Mouse (Mus musculus) layer of hippocampus, adult 8-10 months (tissue): ENCODE measurements around the gene Gatc. TPM values are rescaled to one million over a fixed set of nuclear protein-coding genes. Genes with fewer than 3 reads are reported as not detected.
"Not testable (repeated sequence)": the region's sequence is repeated elsewhere in the genome, so short reads cannot be mapped to it uniquely, and the experiment has no call there.

Source experiments
- DNase-seq, 2 experiments: peaks; one replicate each; pipeline ENCODE4 v3.0.0; 2022; ENCODE audit warnings: low spot score in 2 of 2
- total RNA-seq, 4 experiments: library from RNA; stranded (reverse); gene quantifications; 2 replicates each; pipeline ENCODE4 v1.2.4; 2022

Gatc gene
- total RNA-seq, result 10 to 100 TPM; 19.1 to 22.9 (median 20.9) TPM

DNA sequence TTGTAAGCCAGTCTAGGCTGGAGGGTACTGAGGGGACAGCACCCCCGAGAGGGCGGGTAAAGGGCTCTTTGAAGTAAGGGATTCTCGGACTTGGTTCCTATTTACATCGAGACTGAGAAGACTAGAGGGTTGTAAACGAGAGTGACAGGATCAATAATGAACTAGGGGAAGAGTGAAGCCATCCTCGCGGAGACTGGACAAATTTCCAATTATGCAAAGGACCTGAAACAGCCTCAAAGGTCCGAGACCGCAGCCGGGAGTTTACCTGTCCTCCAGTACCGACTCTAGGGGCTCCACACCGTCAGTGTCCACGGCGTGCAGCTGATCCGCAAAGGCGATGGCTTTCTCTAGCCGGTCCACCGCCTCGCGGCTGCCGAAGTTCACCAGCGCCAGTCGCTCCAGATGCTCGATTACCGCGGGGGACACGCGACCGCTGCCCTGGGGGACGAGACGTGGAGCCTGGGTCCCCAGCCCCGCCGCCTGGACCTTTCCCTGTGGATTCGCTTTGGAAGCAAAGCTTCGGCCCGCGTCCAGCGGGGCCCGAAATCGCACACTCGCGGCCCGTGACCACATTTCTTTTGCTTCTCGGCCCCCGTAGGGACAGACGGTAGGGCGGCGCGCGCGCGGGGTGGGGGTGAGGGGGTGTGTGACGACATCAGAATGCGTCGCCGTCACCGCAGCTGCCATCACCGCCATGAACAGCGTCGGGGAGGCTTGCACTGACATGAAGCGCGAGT is at the start of gene Gatc, which contains the start of gene Triap1:
Gene Gatc, minus strand, starts transcription at position 602 of the 737 bp plus-strand sequence.
Gene Triap1, plus strand, starts transcription at position 649 of the 737 bp plus-strand sequence.
- peak; percentile 66 to 87 for DNase-seq

DNA sequence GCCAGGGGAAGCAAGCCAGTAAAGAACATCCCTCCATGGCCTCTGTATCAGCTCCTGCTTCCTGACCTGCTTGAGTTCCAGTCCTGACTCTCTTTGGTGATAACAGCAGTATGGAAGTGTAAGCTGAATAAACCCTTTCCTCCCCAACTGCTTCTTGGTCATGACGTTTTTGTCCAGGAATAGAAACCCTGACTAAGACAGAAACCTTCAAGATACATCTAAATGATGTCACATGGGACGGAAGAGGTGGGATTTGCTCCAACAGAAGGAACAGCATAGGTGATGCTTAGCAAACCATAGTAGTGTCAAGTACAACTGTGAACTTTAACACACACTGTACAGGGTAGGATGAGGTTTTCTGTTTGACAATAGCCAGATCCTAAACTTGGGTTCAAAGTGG is 37.9 kb upstream of the Gatc start:
- DNase-seq, result not testable (repeated sequence)

DNA sequence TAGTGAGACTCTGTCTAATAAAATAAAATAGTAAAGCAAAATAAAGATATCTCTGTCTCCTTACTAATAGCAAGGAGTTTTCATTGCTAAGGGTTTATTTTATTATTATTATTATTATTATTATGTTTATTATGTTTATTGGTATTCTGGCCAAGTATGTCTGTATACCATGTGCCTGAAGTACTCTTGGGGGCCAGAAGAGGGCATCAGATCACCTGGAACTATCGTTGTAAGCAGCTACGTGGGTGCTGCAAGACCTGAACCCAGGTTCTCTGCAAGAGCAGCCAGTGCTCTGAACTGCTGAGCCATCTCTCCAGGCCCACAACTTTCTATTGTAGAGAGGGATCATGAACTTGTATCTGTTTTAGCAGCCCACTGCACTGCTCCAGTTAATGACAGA is 34.5 kb upstream of the Gatc start:
- no peak for DNase-seq

DNA sequence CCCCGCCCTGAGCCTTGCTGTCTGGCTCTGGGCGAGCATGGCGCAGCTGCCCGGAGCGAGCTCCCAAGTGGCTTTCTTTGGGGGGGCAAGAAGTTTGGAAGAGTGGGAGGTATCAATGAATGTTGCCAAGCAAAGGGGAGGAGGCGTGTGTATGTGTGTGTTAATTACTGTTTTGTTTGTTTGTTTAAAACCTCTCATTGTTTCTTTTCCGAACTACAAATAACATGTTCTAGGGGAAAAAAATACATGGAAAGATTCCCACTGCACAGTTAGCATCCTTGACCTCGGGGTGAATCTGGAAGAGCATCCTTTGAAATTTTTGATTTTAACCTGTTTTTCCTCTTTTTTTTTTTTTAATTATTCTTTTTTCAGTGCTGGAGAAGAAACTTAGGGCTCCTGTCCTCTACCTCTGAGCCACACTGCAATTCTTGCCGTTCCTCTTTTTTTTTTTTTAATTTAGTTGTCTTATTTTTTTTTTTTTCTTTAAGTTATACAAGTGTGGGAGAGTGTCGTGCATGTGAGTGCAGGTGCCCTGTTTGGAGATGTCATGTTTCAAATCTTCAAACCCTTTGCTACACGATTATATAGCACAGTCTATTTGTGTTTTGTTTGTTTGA is 33.3 kb upstream of the Gatc start:
- no peak for DNase-seq

DNA sequence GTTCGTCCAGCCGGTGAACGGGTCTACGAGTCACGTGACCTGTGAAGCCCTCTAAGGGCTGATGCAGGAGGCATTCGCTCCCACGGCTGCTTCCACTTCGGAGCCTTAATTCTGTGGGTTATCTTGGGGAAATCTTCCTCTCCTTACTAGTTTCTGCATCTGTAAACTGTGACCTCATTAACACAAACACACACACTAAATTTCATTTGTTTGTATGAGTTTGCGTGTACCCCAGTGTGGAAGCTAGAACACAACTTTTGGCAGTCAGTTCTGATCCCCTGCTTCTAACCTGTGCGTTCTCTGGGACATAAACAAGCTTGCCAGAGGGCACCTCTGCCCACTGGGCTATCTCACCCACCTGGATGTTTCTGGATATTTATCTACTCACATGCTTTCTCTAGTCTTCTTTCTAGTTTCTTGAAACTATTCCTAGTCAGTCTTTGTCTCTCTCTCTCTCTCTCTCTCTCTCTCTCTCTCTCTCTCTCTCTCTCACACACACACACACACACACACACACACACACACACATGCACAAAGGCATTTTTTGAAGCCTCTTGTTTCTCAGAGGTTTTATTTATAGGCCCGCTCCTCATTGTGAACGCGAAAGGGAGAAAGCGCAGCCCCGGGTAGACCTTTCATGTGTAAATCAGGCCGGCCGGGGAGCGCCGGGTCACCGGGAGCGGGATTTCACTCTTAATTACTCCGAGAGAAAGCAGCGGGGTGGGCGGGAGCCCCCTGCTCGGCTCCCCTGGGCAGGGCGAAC is 32.6 kb upstream of the Gatc start:
- DNase-seq, result peak; percentile 26 to 34

DNA sequence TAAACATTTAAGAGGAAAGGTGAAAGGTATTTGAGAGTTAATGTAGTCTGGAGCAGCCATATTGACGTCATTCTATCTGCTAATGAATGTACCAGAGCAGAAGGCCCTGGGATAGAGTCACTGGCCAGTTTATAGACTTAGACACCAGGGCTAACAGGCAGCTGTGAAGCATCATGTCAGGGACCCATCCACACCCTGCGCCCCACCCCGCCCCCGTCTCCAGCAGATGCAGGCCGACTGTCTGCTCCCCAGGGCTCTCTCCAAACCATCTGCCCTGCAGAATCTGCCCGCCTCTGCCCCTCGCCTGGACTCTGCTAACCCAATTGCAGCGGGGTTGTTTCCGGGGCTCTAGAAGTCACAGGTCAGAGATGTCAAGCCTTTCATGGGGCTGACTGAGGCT is 30.8 kb upstream of the Gatc start:
- no peak for DNase-seq

DNA sequence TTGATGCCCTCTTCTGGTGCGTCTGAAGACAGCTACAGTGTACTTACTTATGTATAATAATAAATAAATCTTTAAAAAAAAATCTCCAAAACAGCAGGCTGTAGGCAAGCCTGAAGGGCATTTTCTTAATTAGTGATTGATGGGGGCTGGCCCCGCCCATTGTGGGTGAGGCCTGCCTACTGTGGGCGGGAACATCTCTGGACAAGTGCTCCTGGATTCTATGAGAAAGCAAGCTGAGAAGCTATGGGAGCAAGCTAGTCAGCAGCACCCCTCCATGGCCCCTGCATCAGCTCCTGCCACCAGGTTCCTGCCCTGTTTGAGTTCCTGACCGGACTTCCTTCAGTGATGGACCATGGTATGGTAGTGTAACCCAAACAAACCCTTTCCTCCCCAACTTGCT is 23.8 kb upstream of the Gatc start:
- DNase-seq, result no peak

DNA sequence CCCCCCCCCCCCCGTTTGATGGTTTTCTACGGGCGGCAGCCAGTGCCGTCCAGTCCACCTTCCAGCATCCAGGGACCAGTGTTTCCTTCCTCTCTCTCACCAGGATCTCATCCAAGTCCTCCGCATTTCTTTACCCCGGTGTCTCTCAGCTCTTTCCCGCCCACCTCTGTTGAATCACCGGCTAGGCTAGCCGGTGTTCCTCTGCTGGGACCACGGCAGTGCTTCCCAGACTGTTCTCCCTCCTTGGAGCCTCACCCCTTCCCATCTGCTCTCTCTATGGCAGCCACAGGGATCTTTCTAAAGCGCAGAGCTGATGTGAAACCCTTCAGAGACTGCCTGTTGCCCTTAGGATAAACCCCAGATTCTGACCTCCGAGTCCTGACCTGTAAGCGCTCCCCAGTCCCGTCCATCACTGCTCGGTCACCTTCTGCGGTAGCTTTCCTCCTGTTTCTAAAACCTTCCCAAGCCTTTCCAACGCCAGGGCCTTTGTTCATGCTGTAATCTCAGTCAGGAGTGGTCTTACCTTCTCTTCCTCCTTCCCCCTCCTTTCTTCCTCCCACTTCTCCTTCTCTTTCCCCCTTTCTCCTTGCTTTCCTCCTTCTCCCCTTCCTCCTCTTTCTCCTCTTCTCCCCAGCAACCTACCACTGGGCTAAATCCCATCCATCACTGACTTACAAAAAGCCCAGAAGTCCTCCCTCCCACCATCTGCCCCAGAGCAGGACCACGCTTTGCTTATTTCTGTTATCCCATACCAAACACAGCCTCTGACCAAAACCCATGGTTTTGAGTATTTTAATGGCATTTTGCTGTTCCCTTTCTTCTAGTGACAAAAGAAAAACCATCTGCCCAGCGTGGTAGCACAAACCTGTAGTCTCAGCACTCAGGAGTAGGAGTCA is 22.1 kb upstream of the Gatc start:
- DNase-seq, result peak; percentile 52 to 60

DNA sequence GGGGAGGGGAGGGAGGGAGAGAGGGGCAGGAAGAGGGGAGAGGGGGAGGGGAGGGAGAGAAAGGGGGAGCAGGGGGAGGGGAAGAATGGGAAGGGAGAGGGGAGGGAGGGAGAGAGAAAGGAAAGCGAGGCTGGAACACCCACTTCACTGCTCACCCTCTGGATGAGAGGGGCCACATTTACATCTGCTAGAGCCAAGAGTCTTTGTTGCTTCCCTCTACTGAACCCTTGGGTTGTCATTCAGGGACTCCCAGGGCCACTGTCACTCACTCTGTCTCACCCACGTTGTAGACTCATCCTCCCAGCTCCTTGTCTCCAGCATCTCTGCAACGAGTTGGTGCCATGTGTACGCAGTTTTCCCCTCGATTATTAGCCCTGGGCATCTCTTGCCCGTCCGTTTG is 21.2 kb upstream of the Gatc start:
- no peak for DNase-seq

DNA sequence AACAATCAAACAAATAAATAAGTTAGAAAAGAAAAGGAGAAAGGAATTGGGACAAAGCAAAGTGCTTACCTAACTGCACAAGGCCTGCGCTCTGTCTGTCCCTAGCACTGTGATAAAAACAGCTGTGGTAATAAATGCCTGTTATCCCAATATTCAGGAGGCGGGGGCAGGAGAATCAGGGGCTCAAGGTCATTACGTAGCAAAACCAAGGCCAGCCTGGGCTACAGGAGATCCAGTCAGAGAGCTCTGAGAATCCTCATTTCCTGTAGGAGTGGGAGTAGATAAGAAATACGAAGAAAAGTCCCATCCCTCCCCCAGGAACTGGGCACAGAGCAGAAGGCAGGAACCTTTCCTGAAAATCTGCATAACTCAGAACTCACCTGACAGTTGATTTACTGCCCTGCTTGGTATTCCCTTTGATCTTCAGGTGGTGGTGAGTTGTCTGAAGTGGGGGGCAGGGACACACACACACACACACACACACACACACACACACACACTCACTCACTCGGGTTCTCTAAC is 18.9 kb upstream of the Gatc start:
- no peak for DNase-seq

DNA sequence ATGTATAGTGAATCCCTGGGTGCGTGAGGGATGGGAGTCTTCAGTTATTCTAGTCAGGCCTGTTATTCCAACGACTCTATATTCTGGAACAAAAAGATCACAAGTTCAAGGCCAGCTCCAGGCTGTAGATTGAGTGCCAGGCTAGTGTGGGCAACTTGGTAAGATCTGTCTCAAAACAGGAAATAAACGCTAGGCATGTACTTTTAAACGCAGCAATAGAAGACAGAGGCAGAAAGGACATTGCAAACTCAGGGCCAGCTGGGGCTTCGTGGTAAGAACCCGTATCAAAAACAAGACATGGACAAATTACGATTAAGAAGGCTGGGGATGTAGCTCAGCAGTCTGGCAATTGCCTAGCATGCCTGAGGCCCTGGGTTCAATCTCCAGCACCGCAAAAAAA is 18.5 kb upstream of the Gatc start:
- DNase-seq, result no peak

DNA sequence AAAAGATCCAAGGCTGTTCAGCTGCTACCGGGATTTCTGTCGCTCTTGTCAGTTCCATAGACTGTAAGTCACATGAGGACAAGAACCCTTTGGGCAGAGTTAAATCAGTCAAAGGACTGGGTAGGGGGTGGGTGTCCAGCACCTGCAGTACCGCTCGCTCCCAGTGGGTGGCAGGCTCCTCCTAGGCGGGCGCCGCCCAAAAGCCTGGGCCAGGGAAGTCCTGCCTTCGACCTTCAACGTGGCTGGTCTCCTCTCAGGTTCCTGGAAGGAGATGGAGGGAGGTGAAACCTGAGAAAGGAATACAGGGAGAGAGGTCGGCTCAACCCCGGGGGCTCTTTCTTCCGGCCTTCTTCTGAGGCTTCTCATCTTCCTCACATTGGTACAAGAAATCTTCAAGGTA is 17.9 kb upstream of the Gatc start:
- DNase-seq, result peak in 1 of 2 experiments; percentile 79

DNA sequence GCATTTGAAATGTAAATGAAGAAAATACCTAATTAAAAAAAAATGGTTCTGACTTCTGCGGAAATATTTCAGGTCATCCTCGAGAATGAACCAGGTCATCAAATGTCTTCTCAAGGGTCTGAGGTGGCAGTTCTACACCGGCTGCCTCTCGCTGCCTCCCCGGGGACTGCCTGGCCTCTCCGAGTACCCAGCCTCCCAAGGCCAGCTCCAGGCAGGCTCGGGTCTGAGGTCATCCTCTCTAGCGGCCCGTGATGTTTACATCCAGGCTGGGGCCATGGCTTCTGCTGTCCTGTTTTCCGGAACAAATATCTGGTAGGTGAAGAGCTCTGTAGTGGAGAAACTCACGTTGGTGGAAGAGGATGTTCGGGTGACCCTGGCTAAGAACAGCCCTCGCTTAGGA is 14.1 kb upstream of the Gatc start:
- DNase-seq, result no peak

DNA sequence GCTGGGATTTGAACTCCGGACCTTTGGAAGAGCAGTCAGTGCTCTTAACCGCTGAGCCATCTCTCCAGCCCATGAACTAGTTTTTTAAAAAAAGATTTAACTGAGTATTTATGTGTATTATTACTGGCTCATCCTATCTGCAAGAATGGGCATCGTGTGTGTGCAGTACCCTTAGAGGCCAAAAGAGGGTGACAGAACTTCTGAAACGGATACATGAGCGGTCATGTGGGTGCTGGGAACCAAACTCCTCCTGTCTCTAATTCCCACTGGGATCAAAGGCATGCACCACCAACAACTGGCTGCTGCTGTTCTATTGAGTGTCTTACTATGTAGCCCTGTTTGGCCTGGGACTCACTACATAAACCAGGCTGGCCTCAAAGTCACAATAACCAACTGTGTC is 10.4 kb upstream of the Gatc start:
- no peak for DNase-seq

DNA sequence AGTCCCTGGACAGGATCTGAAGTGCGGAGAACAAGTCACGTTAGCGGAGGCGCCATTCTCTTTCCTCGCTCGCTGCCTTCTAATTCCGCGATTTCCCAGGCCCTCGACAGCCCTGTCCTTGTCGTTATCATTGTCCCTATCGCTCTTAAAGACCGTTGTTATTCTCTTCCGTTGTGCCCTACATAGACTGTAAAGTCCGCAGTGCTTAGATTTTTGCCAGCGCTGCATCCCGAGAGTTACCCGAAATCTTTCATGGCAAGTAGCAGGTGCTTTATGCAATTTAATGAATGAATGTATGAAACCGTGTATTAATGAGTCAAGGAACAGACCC is 8.2 kb upstream of the Gatc start:
- DNase-seq, result no peak

DNA sequence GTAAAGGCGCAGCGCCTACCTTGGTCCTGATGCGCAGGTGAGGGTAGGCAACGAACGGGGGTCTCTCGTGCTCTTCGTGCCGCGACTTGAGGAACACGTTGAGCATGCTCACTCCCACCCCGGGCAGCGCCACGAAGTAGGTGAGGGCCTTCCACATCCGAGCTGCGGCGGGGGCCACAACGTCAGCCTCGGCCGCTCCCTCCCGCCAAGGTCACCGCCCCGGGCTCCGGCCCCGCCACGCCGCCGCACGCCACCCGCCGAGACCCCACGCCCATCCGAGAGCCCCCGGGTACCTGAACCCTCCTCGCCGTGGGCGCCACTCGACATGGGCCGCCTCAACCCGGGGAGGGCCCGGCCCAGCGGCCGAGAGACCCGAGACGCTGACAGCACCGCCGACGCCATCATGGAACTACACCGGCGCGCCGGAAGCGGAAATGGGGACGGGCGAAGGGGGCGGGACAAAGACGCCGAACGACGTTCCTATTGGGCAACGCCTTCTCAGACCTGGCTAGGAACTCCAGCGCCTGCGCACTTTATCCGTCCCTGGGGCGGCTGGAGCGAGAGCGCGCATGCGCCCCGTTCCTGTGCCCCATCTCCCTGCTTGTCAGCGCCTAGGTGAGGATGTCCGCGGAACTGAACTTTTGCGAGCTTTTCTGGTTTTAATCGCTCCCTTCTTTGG is 7.7 kb upstream of the Gatc start, which contains the start of gene Cox6a1:
Gene Cox6a1, minus strand, starts transcription at position 436 of the 679 bp plus-strand sequence.
- DNase-seq, result peak; percentile 96 to 99

DNA sequence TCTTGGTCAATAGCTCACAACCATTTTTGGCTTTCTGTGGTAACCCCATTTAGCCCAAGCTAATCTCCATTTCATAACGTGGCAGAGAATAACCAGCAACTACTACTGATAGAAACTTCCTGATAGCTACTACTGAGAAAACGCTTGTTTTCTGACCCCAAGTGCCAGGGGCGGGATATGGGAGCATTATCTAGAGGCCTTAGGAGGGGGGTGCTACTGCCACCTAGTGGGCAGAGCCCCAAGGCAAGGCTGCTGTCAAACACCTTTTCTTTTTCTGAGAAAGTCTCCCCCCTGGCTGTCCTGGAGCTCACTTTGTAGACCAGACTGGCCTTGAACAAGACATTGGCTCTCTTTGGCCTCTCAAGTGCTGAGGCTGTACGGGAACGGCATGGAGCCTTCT is 6.6 kb upstream of the Gatc start:
- DNase-seq, result peak in 1 of 2 experiments; percentile 74

DNA sequence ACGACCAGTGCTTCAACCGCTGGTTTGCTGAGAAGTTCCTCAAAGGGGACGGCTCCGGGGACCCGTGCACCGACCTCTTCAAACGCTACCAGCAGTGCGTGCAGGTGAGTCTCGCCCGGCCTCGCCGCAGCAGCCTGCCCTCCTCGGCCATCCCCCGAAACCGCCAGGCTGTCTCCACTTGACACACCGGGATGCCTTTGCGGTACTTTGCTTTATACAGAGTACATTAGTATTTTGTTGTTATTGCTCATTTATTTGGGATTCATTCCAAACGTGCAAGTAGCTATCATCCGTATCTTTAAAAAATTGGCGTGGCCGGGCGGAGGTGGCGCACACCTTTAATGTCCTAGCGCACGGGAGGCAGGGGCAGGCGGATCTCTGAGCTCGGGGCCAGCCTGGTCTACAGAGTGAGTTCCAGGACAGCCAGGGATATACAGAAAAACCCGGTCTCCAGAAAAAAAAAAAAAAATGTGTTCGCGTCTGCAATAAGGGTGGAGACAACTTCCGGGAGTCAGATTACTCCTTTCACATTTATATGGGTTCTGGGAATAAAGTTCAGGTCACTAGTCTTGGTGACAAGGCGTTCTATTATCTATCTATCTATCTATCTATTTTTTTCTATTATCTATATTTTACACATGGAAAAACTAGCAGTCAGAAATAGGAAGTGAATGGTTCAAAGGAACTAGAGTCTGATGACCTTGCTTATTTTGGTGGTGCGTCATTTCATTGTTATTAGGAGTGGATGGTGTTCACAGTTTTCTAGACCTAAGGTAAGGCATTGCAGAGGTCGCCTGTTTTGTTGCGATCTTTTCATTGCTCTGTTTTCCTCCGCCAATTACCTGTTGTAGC is 562 bp upstream of the Gatc start:
- no peak for DNase-seq

DNA sequence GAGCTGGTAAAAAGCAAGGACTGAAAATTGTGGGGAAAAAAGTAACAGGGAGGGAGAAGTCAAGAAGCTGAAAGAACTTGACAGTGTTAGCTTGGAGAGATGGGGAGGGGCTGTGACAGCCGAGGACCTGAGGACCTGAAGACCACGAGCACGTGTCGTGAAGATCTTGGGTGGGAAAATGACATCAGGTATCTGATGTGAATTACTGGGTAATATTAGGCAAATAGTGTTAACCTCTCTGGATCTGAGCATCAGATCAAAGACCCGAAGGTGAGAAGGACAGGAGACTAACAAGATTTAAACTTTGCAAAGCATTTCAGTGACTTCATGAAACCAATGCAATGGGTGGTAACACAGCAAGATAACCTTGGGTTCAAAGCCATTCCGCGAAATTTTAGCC is 971 bp downstream of the Gatc start:
- DNase-seq, result no peak

DNA sequence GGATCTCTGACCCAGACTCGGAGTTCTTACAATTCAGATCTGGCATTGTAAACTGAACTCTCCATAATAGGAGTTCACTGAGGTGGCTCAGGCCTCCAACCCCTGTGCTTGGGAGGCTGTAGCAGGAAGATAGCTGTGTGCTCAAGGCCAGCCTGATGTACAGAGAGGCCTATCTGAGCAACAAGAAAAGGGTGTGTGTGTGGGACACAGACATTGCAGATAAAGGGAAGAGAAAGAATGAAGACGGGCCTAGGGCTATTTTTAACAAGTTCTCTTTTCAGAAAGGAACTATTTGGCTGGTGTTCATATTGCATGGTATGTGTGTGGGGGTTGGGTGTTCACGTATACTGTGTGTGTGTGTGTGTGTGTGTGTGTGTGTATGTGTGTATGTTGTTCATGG is 7.4 kb downstream of the Gatc start:
- DNase-seq, result no peak
